Mouse (Mus musculus) lung, adult 18-20 months (tissue): ENCODE results near the gene Trio.
A peak's percentile ranks its signal among the peaks of the same experiment; 100 is the strongest.

Experiments
- DNase-seq, 2 experiments: peaks; one replicate each; pipeline ENCODE4 v3.0.0; 2022; ENCODE audit warnings: mixed read lengths in 2 of 2

The Trio gene

GRCm38 (mm10) chr15:27943486-27944195 lies 82.0 kb downstream of the Trio start:
- peak in 1 of 2 experiments; percentile 32 for DNase-seq

- peak in 1 of 2 experiments; percentile 19 for DNase-seq
These were observed 83.3 kb downstream of the Trio start for GRCm38 (mm10) chr15:27942148-27942847.

GRCm38 (mm10) chr15:27941441-27941840 lies 84.2 kb downstream of the Trio start:
- DNase-seq: no peak

GRCm38 (mm10) chr15:27941020-27941419 lies 84.6 kb downstream of the Trio start:
- DNase-seq: no peak

GRCm38 (mm10) chr15:27940032-27940431 lies 85.6 kb downstream of the Trio start:
- DNase-seq: no peak

GRCm38 (mm10) chr15:27938886-27939285 lies 86.8 kb downstream of the Trio start:
- no peak for DNase-seq

- no peak for DNase-seq
These were observed 87.5 kb downstream of the Trio start for GRCm38 (mm10) chr15:27937861-27938833.

GRCm38 (mm10) chr15:27937003-27937860 lies 88.4 kb downstream of the Trio start:
- DNase-seq: peak; percentile 35 to 48

- no peak for DNase-seq
These were observed 89.6 kb downstream of the Trio start for GRCm38 (mm10) chr15:27935772-27936746.

GRCm38 (mm10) chr15:27933270-27933669 lies 92.4 kb downstream of the Trio start:
- no peak for DNase-seq

GRCm38 (mm10) chr15:27931891-27932290 lies 93.8 kb downstream of the Trio start:
- no peak for DNase-seq

GRCm38 (mm10) chr15:27931459-27931858 lies 94.2 kb downstream of the Trio start:
- DNase-seq: no peak

GRCm38 (mm10) chr15:27927614-27928013 lies 98.0 kb downstream of the Trio start:
- DNase-seq: no peak

GRCm38 (mm10) chr15:27926941-27927340 lies 98.7 kb downstream of the Trio start:
- no peak for DNase-seq

GRCm38 (mm10) chr15:27926450-27926849 lies 99.2 kb downstream of the Trio start:
- DNase-seq: no peak

GRCm38 (mm10) chr15:27925865-27926264 lies 99.8 kb downstream of the Trio start:
- no peak for DNase-seq

- DNase-seq: no peak
These were observed 100.5 kb downstream of the Trio start for GRCm38 (mm10) chr15:27925004-27925635.

GRCm38 (mm10) chr15:27923987-27924341 lies 101.7 kb downstream of the Trio start:
- DNase-seq: no peak

GRCm38 (mm10) chr15:27923280-27923986 lies 102.2 kb downstream of the Trio start:
- DNase-seq: peak; percentile 75 to 78

GRCm38 (mm10) chr15:27920751-27921150 lies 104.9 kb downstream of the Trio start:
- DNase-seq: no peak
